Mouse (Mus musculus) mesoderm, embryonic 11.5 days (tissue): ENCODE measurements around the gene Gm42878.

Experiments
- DNase-seq: peaks from one replicate; pipeline ENCODE4 v3.0.0-alpha.2; 2012; ENCODE audit warnings: low read depth, low spot score

Gm42878 gene

GRCm38 (mm10) chr5:121500719-121501118, 44.6 kb downstream of the Gm42878 start:
- no peak for DNase-seq

- no peak for DNase-seq
Observed at GRCm38 (mm10) chr5:121493305-121493704, 52.0 kb downstream of the Gm42878 start.

GRCm38 (mm10) chr5:121484801-121485200, 60.5 kb downstream of the Gm42878 start:
- DNase-seq, result no peak

DNA sequence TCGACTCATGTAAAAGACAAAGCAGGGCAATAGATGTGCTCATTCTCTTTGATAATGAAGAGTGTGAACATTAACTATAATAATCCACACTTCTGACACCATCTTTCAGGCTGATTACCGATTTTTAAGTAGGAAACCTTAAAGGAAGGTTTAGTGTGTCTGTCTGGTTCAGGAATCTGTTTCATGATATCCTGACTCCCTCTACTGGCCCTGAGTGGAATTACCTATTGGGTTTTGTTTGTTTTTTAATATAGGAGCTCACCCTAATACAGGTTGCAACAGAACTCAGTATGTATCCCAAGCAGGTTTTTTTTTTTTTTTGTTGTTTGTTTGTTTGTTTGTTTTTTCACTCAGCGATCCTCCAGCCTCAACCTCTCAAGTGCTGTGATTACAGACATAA, 67.6 kb downstream of the Gm42878 start:
- DNase-seq, result peak; percentile 67

GRCm38 (mm10) chr5:121476040-121476439, 69.2 kb downstream of the Gm42878 start:
- DNase-seq, result no peak

DNA sequence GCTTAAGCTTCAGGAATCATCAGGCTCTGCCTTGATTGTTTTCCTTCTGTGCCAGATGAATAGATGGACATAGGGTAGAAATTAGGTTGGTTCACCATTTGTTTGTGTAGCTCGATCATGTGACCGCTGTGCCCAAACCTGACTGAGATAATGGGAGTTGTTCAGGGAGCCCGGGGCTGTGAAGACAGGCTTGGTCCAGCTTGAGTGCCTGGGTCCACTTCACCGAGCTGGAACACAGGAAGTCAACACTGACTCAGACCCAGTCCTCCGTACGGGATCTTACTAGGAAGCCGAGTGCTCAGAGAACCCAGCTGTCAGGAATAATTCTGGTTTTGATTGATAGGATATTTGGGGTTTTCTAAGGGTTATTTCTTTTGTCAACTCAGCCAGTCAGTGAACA, 70.7 kb downstream of the Gm42878 start:
- no peak for DNase-seq

DNA sequence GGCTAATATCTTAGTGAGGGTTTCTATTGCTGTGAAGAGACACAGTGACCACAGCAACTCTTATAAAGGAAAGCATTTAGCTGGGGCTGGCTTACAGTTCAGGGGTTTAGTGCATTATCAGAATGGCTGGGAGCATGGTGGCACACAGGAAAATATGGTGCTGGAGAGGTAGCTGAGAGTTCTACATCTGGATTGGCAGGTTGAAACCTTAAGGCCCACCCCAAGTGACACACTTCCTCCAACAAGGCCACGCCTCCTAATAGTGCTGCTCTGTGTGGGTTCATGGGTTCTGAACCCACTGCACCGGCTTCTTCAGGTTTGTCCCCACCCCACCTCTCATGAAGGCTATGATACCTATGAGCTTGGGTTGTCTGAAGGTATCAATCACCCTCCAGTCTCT, 72.9 kb downstream of the Gm42878 start:
- no peak for DNase-seq

DNA sequence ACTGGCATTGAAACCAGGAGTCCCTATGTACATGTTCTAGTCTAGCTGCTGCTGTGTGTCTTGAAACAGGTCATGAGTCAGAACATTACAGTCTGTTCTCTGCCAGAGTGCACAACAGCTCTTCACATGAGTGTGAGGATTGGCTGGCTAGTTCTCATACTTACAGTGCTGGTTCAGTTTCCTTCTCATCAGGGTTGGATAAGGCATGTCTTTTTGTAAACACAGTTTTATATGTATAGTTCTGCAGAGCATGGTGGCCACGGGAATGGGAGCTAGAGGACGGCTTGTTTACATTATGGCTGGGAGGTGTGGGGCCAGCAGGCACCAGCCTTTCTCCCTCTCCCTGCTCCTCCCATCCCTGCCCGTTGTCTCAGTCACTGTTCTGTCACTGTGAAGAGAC, 75.7 kb downstream of the Gm42878 start:
- DNase-seq, result no peak
